Mouse (Mus musculus) bone marrow macrophage, adult 2 months (primary cell): ENCODE results near the gene Aldh18a1.

Source experiments
- CTCF ChIP-seq: IDR thresholded peaks from 2 replicates; pipeline ENCODE4 v1.5.1; 2012; ENCODE audit warnings: low read depth, mild to moderate bottlenecking, low read length, moderate library complexity
- POLR2A ChIP-seq: IDR thresholded peaks from 2 replicates; pipeline ENCODE4 v1.6.1; 2012; ENCODE audit warnings: mild to moderate bottlenecking, low read depth, low read length, borderline replicate concordance

- TF ChIP-seq CTCF = peak; percentile 72
- TF ChIP-seq POLR2A = no peak
Measured at GRCm38 (mm10) chr19:40544856-40545255, 43.4 kb downstream of the Aldh18a1 start.
